Mouse (Mus musculus): Measurements from ENCODE around the gene Spns2.

Spns2 gene

DNA sequence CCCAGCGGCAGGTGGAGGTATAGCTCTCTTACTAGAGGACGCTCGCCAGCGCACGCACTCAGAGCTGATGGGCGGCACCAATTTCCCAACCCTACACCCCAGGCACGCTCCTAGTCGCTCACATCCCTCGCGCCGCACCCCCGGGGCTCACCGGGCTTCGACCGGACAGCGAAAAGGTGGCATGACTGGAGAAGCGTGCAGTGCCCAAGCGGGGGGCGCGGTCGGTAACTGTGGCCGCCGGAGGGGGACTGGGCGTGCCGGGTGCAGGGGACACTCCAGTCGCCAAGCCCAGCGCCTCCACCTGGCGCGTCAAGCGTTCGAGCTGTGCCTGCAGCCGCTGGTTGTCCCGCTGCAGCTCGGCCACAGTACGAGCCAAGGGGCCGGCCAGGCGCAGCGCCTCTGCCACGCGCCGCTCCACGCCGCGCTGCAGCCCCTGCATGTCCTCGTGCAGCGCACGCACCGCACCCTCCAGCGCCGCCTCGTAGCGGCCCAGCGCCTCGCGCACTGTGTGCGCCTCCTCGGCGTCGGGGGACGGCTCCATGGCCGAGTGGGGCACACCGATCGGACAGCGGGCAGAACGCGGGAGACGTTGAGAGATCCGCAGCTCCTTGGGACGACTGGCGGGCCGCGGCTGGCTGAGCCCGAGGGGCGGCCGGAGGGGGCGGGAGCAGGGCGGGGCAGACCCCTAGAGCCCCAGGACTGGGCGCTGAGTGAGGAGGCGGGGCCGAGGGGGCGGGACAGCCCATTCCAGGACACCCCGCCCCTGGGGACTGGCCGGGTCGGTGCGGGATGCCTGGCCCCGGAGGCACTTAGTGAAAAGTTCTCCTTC lies 78.4 kb downstream of the Spns2 start, which contains the start of gene Smtnl2:
Smtnl2 (minus strand) TSS at position 621 of the 829 bp plus-strand sequence.
- ATAC-seq (ENCODE audit: low TSS enrichment): peak; percentile 88

DNA sequence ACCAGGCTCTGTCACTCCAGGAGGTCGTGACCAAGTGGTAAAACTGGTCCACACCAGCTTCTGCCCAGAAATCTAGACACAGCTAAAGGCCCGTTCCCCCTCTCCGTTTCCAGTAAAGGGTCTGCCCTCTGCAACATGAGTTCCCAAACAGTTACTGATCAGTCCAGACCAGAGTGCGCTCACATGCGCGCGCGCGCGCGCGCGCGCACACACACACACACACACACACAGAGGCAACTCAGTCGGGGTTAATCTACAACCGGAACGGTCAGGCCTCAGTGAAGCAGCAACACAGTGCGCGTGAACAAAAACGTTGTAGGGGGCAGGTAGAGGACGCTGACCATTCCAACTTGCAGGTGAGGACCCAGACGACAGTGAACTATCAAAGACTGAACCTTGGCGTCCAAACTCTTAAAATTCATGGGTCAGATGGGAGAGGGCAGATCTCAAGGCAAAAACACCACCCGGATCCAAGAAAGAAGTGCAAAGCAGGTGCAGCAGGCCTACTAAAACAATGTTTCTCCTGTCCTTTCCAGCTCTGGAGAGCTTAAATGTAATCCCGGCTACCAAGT lies 79.1 kb downstream of the Spns2 start:
- no peak for ATAC-seq (ENCODE audit: low TSS enrichment)

GRCm38 (mm10) chr11:72409649-72410385 lies 79.9 kb downstream of the Spns2 start:
- no peak for ATAC-seq (ENCODE audit: low TSS enrichment)

DNA sequence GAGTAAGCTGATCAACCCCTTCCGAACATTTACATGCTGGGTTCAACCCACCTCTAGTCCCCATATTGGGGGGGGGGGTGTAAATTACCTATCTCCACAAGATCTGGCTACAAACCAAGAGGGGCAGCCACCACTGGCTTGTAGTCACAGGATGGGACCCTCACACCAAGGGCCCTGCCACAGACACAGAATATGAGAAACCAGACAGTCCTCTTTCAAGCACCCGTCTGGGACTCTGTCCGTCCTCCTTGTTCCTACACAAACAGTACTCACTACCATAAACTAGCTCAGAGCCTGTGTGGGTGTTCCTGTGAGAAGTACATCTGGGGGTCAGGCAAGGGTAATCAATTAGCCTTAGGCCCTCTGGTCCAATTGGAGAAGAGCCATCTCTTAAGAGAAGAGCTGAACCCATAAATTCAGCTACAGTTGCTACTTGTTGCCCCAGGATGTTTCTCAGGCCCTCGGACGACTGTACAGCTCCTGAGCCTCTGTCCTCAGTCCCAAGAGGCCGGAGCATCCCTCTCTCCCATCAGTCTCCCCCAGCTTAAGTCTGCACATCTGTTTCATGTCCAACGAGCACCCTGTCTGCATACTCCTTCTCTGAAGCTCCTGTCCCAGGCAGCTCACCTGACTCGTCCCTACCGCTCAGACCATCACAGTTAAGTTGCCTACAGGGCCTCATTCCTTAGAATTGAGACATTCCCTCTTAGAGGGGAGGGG lies 81.1 kb downstream of the Spns2 start:
- ATAC-seq (ENCODE audit: low TSS enrichment): no peak

GRCm38 (mm10) chr11:72407574-72407973 lies 82.1 kb downstream of the Spns2 start:
- no peak for ATAC-seq (ENCODE audit: low TSS enrichment)

DNA sequence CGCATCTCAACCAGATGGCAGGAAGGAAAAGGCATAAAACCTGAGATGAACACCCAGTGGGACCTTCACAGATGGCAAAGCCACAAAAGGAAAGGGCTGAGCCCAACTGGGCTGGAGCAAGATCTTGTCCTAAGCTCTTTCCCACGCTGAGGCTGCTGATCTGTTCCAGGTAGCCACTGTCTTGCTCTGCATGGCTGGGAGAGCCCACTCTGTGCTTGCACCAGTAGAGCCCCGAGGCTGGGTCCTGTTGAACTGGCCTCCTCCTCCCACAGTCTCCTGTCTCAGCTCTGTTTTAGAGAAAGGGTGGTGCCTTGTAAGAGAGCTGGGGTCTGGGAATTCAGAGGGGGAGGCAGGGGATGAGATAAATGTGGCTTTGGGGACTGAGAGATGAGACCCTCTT lies 82.6 kb downstream of the Spns2 start:
- ATAC-seq (ENCODE audit: low TSS enrichment): no peak

GRCm38 (mm10) chr11:72406079-72406675 lies 83.5 kb downstream of the Spns2 start:
- ATAC-seq (ENCODE audit: low TSS enrichment): no peak

- ATAC-seq (ENCODE audit: low TSS enrichment): no peak
Observed at GRCm38 (mm10) chr11:72405532-72405931, 84.2 kb downstream of the Spns2 start.

DNA sequence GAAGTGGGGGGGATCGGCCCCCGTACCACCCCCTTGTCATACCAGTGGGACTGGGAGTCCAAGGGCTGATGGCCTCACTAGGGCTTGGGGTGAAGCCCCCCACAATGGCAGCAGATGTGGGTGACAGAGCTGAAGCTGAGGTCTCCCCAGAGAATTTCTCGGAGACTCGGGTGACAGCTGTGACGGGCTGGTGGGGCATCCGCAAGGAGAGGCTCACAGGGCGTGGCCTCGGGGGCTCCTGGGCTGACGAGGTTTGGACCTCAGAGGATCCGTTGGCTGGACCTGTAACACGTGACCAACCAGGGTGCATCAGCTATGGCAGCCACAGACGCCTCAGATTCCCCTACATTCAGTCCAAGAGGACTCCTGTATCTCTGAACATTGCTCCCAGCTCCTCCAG lies 86.7 kb downstream of the Spns2 start:
- no peak for ATAC-seq (ENCODE audit: low TSS enrichment)

- no peak for ATAC-seq (ENCODE audit: low TSS enrichment)
Observed at GRCm38 (mm10) chr11:72402017-72402416, 87.7 kb downstream of the Spns2 start.
